Mouse (Mus musculus) kidney, adult 2 months (tissue): ENCODE results near the gene Zmiz1.

ENCODE experiments used
- CTCF ChIP-seq: fragments of 200-500 bp; conservative IDR thresholded peaks from 2 replicates; pipeline ENCODE4 v1.5.1; 2011; ENCODE audit warnings: low read depth, mild to moderate bottlenecking, control low read depth, low read length, moderate library complexity, mixed read lengths; ENCODE audit not compliant: insufficient read depth, insufficient read length
- POLR2A ChIP-seq: fragments of 200-500 bp; IDR thresholded peaks from one replicate; pipeline ENCODE4 v1.6.1; 2011; ENCODE audit warnings: low read depth, low read length, control low read depth

GRCm38 (mm10) chr14:25580397-25580796 is 121.4 kb downstream of the Zmiz1 start:
- TF ChIP-seq POLR2A = no peak
- no peak for TF ChIP-seq CTCF
